Mouse (Mus musculus): ENCODE results near the gene Trim67. TPM values are rescaled to one million over a fixed set of nuclear protein-coding genes. Genes with fewer than 3 reads are reported as not detected.

Trim67 gene
- not detected in 2 replicates for total RNA-seq (2023)

GRCm38 (mm10) chr8:124792708-124793107 is at the start of gene Trim67:
Gene Trim67 (plus strand): TSS chr8:124793092.

GRCm38 (mm10) chr8:124751709-124752173 is 41.2 kb upstream of the Trim67 start, which contains the start of gene Fam89a:
Gene Fam89a (minus strand): TSS chr8:124751832.

GRCm38 (mm10) chr8:124862321-124863162 is 69.7 kb downstream of the Trim67 start, which contains the start of the genes Gnpat and 2810004N23Rik:
Gene Gnpat (plus strand): TSS chr8:124863033.
Gene 2810004N23Rik (minus strand): TSS chr8:124863120.

Other genes starting within 250 kb of the Trim67 start
- not detected in 2 replicates for gene Agt, start 223.4 kb upstream of the Trim67 start, total RNA-seq (2023)
- not detected in 2 replicates for gene Capn9, start 217.0 kb upstream of the Trim67 start, total RNA-seq (2023)
- gene 2310022B05Rik, start 129.7 kb upstream of the Trim67 start, total RNA-seq (2023) = 2.9 and 3.8 TPM in 2 replicates
- 38.5 and 39.1 TPM in 2 replicates for gene Ttc13, start 71.1 kb upstream of the Trim67 start, total RNA-seq (2023)
- 2.1 and 2.5 TPM in 2 replicates for gene Arv1, start 71.0 kb upstream of the Trim67 start, total RNA-seq (2023)
- not detected in 2 replicates for gene Fam89a, start 41.3 kb upstream of the Trim67 start, total RNA-seq (2023)
- 25.6 and 27.7 TPM in 2 replicates for gene Gnpat, start 69.9 kb downstream of the Trim67 start, total RNA-seq (2023)
- 6.0 and 10.2 TPM in 2 replicates for gene 2810004N23Rik, start 70.0 kb downstream of the Trim67 start, total RNA-seq (2023)
- gene Exoc8, start 104.6 kb downstream of the Trim67 start, total RNA-seq (2023) = 10.3 and 13.0 TPM in 2 replicates
- gene Sprtn, start 104.8 kb downstream of the Trim67 start, total RNA-seq (2023) = 17.2 and 19.7 TPM in 2 replicates
- gene Egln1, start 156.2 kb downstream of the Trim67 start, total RNA-seq (2023) = 15.7 and 24.5 TPM in 2 replicates
- 10.9 and 14.5 TPM in 2 replicates for gene Tsnax, start 219.9 kb downstream of the Trim67 start, total RNA-seq (2023)